Mouse (Mus musculus) embryonic fibroblast, embryonic 13.5 days (primary cell): ENCODE data around the gene Frmd4b. TPM values are rescaled to one million over a fixed set of nuclear protein-coding genes. Genes with fewer than 3 reads are reported as not detected.

Experiments used
- H3K27ac ChIP-seq: 2 replicates; pipeline ENCODE4 v1.5.1; 2012; ENCODE audit warnings: low read length, control low read depth, inconsistent platforms; ENCODE audit not compliant: insufficient read depth
- H3K4me1 ChIP-seq: 2 replicates; pipeline ENCODE4 v1.6.1; 2011; ENCODE audit warnings: low read length; ENCODE audit not compliant: control insufficient read depth, insufficient read depth
- H3K4me3 ChIP-seq: 2 replicates; pipeline ENCODE4 v1.5.1; 2011; ENCODE audit warnings: mild to moderate bottlenecking, control low read depth, low read length; ENCODE audit not compliant: insufficient read depth
- CTCF ChIP-seq: IDR thresholded peaks from 2 replicates; pipeline ENCODE4 v1.5.1; 2011; ENCODE audit warnings: mild to moderate bottlenecking, control low read depth, low read length, moderate library complexity, borderline replicate concordance; ENCODE audit not compliant: insufficient read depth
- POLR2A ChIP-seq: IDR thresholded peaks from 2 replicates; pipeline ENCODE4 v1.6.1; 2011; ENCODE audit warnings: low read depth, mild to moderate bottlenecking, control low read depth, low read length, moderate library complexity
- polyA plus RNA-seq: library from polyadenylated mRNA; stranded (reverse); fragments of >200 nt; gene quantifications from 2 replicates; pipeline ENCODE4 v1.2.4, GENCODE M21; 2011; ENCODE audit warnings: low read depth; ENCODE audit not compliant: missing spikeins, insufficient read length

Gene Frmd4b
- polyA plus RNA-seq, 1 experiment = 0.88 TPM

- Histone ChIP-seq H3K4me1 (no peaks in the 10 kb centered on the region; the same call in 1 of the 2 replicates), H3K4me3 (no peak overlapping the region), H3K27ac (no peak overlapping the region)
- TF ChIP-seq POLR2A = no peak
- TF ChIP-seq CTCF = peak; percentile 53; the same call in 1 of the 2 replicates
These were observed 339.1 kb downstream of the Frmd4b start for GRCm38 (mm10) chr6:97278014-97278787.

- Histone ChIP-seq H3K4me3 (no peak overlapping the region), H3K27ac (no peak overlapping the region)
These were observed 340.3 kb downstream of the Frmd4b start for GRCm38 (mm10) chr6:97276890-97277497.

GRCm38 (mm10) chr6:97276366-97276765, 341.0 kb downstream of the Frmd4b start:
- no peak overlapping the region for H3K4me3 ChIP-seq
- no peak for TF ChIP-seq POLR2A
- TF ChIP-seq CTCF = no peak
- no peaks in the 10 kb centered on the region; the same call in 1 of the 2 replicates for H3K4me1 ChIP-seq
- no peak overlapping the region for H3K27ac ChIP-seq

More at GRCm38 (mm10) chr6:97276890-97277497, 340.3 kb downstream of the Frmd4b start:
- no peaks in the 10 kb centered on the region; the same call in 1 of the 2 replicates for H3K4me1 ChIP-seq
- TF ChIP-seq CTCF (no peak), POLR2A (no peak)

GRCm38 (mm10) chr6:97275760-97276159, 341.6 kb downstream of the Frmd4b start:
- TF ChIP-seq CTCF = no peak
- TF ChIP-seq POLR2A = no peak
- no peak overlapping the region for H3K4me3 ChIP-seq
- H3K4me1 ChIP-seq = no peaks in the 10 kb centered on the region; the same call in 1 of the 2 replicates
- no peak overlapping the region for H3K27ac ChIP-seq

- TF ChIP-seq CTCF (no peak), POLR2A (no peak)
These were observed 343.6 kb downstream of the Frmd4b start for GRCm38 (mm10) chr6:97273777-97274176.

GRCm38 (mm10) chr6:97273058-97273710, 344.2 kb downstream of the Frmd4b start:
- no peak overlapping the region for H3K27ac ChIP-seq
- no peaks in the 10 kb centered on the region for H3K4me1 ChIP-seq
- H3K4me3 ChIP-seq = no peak overlapping the region
- no peak for TF ChIP-seq POLR2A
- TF ChIP-seq CTCF = no peak

More at GRCm38 (mm10) chr6:97273777-97274176, 343.6 kb downstream of the Frmd4b start:
- Histone ChIP-seq H3K4me3 (no peak overlapping the region), H3K4me1 (no peaks in the 10 kb centered on the region; the same call in 1 of the 2 replicates), H3K27ac (no peak overlapping the region)

GRCm38 (mm10) chr6:97272349-97272748, 345.0 kb downstream of the Frmd4b start:
- no peak overlapping the region for H3K27ac ChIP-seq
- no peaks in the 10 kb centered on the region for H3K4me1 ChIP-seq
- TF ChIP-seq CTCF (no peak), POLR2A (no peak)
- no peak overlapping the region for H3K4me3 ChIP-seq

- H3K4me3 ChIP-seq = no peak overlapping the region
- H3K4me1 ChIP-seq = no peaks in the 10 kb centered on the region
- no peak for TF ChIP-seq POLR2A
- no peak for TF ChIP-seq CTCF
- H3K27ac ChIP-seq = no peak overlapping the region
These were observed 347.7 kb downstream of the Frmd4b start for GRCm38 (mm10) chr6:97269596-97269995.

GRCm38 (mm10) chr6:97267132-97267531, 350.2 kb downstream of the Frmd4b start:
- TF ChIP-seq CTCF = no peak
- no peak for TF ChIP-seq POLR2A
- Histone ChIP-seq H3K27ac (no peak overlapping the region), H3K4me1 (no peaks in the 10 kb centered on the region), H3K4me3 (no peak overlapping the region)

- no peak overlapping the region for H3K4me3 ChIP-seq
- no peaks in the 10 kb centered on the region for H3K4me1 ChIP-seq
- H3K27ac ChIP-seq = no peak overlapping the region
- TF ChIP-seq POLR2A (no peak), CTCF (no peak)
These were observed 350.7 kb downstream of the Frmd4b start for GRCm38 (mm10) chr6:97266661-97267060.
